Mouse (Mus musculus): ENCODE results near the gene Ypel4. TPM values are rescaled to one million over a fixed set of nuclear protein-coding genes. Genes with fewer than 3 reads are reported as not detected.

Ypel4 gene
- polyA plus RNA-seq, 1 experiment from 2014 or later, result 49.8 TPM

DNA sequence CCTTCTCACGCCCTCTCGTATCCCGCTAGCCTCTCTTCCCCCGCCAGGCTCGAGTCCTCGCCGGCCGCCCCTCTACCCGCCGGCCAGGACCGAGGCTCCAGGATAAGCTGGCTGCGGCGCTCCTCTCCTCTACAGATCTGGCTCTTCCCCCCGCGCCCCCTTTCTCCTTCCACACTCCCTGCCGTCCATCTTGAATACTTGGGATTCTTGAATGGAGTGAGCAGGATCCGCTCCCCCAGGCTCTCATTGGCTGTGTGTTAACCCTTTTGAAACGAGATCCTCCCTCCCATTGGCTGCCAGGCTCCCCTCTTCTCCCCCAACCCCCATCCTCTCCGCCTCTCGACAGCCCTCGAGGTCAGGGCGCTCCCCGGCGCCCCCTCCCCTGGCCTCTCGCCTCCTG is 9.7 kb downstream of the Ypel4 start, which contains the start of gene Gm19426:
Gm19426 (minus strand) TSS at position 95 of the 400 bp plus-strand sequence.
- Histone ChIP-seq H3K27ac (peak within 1 kb of the TSS; percentile 90), H3K36me3 (peaks cover 35% of the 10 kb centered on the region), H3K4me1 (peaks cover 70% of the 10 kb centered on the region), H3K27me3 (replicated peaks) (peaks cover 15% of the 10 kb centered on the region; the same call in 1 of the 2 replicates), H3K9me3 (replicated peaks) (no peaks in the 10 kb centered on the region), H3K4me2 (peak within 1 kb of the TSS; percentile 89), H3K9ac (peak within 1 kb of the TSS; percentile 90), H3K4me3 (peak within 1 kb of the TSS; percentile 76)
- peak; percentile 82 for ATAC-seq
- 1% methylated on average over 24 of the region's 25 CpGs for WGBS (ENCODE audit: insufficient replicate concordance)

DNA sequence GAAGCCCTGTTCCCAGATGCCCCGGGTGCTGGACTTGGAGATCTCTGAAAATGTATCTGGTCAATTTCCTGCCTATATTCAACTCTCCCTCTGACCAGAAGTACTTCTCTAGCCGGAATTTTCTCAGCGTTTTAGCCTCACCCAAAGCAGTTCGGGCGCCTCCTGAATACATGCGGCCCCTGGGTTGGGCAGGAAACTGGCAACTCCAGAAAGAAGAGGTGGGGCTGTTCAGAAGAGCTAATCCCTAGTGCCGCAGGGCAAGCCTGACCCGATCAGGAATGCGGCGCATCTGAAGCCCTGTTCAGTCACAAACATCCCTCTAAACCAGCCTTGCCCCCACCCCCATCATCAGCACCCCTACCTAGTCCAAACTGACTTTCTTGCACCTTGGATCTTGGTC is 10.3 kb downstream of the Ypel4 start:
- H3K27me3 ChIP-seq (replicated peaks), result peaks cover 15% of the 10 kb centered on the region; the same call in 1 of the 2 replicates
- WGBS (ENCODE audit: insufficient replicate concordance), result 8% methylated on average over 10 of the region's 10 CpGs
- peak overlapping the region; percentile 76 for H3K4me3 ChIP-seq
- H3K4me1 ChIP-seq, result peaks cover 64% of the 10 kb centered on the region
- H3K9me3 ChIP-seq (replicated peaks), result no peaks in the 10 kb centered on the region
- peak overlapping the region; percentile 90 for H3K9ac ChIP-seq
- peak overlapping the region; percentile 89 for H3K4me2 ChIP-seq
- H3K27ac ChIP-seq, result peak overlapping the region; percentile 90
- peak; percentile 45; the same call in 1 of the 2 replicates for ATAC-seq
- H3K36me3 ChIP-seq, result peaks cover 30% of the 10 kb centered on the region

DNA sequence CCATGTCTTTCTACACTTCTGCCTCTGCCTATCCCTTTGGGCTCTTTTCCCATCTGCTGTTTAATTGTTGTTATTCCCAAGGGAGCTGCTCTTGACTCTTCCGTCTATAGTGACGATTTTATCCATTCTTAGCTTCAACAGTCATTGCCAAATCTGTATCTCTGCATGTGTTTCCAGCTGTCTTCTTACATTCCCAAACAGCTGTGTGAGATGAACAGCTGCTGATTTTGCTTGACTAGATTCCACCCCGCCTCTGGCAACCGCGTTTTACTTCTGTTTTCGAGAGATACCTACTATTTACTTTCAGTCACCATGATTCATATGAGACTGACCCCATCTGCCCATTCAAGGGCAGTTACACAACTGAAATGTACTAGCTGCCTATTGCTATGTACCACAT is 16.3 kb downstream of the Ypel4 start:
- ATAC-seq, result no peak
- H3K9ac ChIP-seq, result no peak overlapping the region
- no peaks in the 10 kb centered on the region for H3K36me3 ChIP-seq
- H3K9me3 ChIP-seq (replicated peaks), result no peaks in the 10 kb centered on the region
- no peak overlapping the region for H3K27ac ChIP-seq
- no peak overlapping the region for H3K4me2 ChIP-seq
- H3K4me1 ChIP-seq, result peaks cover 9% of the 10 kb centered on the region
- WGBS (ENCODE audit: insufficient replicate concordance), result 65% methylated on average over 6 of the region's 6 CpGs
- H3K4me3 ChIP-seq, result no peak overlapping the region
- peaks cover 19% of the 10 kb centered on the region for H3K27me3 ChIP-seq (replicated peaks)

DNA sequence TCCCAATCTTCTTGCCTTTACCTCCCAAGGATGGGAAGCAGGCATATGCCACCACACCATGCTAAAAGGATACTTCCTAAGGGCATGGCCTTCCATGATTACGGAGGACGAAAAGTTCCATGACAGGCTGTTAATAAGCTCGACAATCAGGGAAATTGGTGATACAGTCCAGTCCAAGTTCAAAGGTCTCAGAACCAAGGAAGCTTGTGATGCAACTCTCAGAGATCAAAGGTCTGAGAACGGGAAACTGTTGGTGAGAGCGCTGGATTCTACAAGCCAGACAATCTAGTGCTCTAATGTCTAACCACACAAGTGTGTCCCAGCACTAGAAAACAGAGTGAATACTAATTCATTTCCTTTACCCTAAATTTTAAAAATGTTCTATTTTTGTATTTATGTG is 22.4 kb downstream of the Ypel4 start:
- Histone ChIP-seq H3K4me2 (no peak overlapping the region), H3K27me3 (replicated peaks) (peaks cover 4% of the 10 kb centered on the region; the same call in 1 of the 2 replicates), H3K4me3 (no peak overlapping the region), H3K27ac (no peak overlapping the region), H3K36me3 (no peaks in the 10 kb centered on the region), H3K4me1 (peaks cover 5% of the 10 kb centered on the region; the same call in 1 of the 2 replicates), H3K9ac (no peak overlapping the region), H3K9me3 (replicated peaks) (no peaks in the 10 kb centered on the region)
- no peak for ATAC-seq
- 68% methylated on average over 5 of the region's 5 CpGs for WGBS (ENCODE audit: insufficient replicate concordance)

DNA sequence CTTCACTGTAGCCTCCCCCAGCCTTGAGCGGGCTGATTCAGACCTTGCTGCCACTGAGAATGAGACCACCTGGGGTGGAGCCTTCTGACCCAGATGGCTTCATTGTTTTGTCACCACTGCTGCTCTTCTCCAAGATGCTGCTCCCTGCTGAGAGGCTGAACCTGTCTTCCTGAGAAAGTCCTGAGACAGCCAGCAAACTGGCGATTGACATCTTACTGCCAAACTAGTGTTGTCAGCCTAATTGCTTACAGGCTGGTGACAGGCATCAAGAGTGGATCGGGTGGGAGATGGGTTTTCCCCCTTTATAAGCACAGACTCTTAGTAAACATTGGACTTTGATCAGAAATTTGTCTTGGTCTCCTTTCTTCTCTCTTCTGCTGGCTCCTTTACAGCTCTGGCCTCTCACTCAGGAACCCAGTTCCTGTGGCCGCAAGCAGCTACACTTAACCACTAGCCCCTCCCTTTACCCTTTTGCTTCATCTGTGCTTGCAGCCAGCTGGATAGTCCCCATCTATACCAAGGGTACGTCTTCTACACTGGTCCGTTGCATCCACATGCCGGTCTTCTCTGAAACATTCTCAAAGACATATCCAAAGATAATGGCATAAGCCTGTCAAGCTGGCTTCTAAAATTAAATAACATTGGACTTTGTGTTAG is 23.3 kb downstream of the Ypel4 start:
- H3K4me1 ChIP-seq, result peaks cover 5% of the 10 kb centered on the region; the same call in 1 of the 2 replicates
- H3K36me3 ChIP-seq, result no peaks in the 10 kb centered on the region
- no peaks in the 10 kb centered on the region for H3K9me3 ChIP-seq (replicated peaks)
- no peak overlapping the region for H3K4me3 ChIP-seq
- peaks cover 8% of the 10 kb centered on the region; the same call in 1 of the 2 replicates for H3K27me3 ChIP-seq (replicated peaks)
- no peak overlapping the region for H3K9ac ChIP-seq
- ATAC-seq, result no peak
- 60% methylated on average over 7 of the region's 7 CpGs for WGBS (ENCODE audit: insufficient replicate concordance)
- no peak overlapping the region for H3K27ac ChIP-seq
- H3K4me2 ChIP-seq, result no peak overlapping the region

DNA sequence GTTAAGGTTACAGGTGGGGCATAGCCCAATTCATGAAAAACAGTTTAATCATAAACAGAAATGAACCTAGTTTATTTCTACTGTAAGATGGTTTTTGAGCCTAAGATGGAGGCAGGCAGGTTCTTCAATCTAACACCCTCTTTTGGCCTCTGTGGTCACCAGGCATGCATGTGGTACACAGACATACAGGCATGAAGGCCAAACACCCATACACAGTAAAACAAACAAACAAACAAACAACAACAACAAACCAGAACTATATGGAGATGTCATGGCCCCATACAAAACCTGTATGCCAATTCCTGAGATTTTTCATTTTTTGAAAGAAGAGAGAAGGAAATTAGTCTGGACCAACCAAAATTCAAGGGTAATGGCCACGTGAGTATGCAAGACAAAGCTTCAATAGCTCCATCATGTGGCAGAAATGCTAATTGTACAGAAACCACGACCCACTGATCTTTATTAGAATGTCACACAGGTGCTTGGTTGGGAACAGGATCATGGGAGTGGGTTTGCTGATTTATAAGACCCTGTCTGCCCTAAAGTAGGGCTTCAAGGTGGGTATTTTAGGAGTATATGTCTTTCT is 24.8 kb downstream of the Ypel4 start:
- H3K9me3 ChIP-seq (replicated peaks), result no peaks in the 10 kb centered on the region
- H3K4me2 ChIP-seq, result no peak overlapping the region
- H3K4me1 ChIP-seq, result peaks cover 5% of the 10 kb centered on the region; the same call in 1 of the 2 replicates
- no peak overlapping the region for H3K27ac ChIP-seq
- 4% methylated on average over 2 of the region's 2 CpGs for WGBS (ENCODE audit: insufficient replicate concordance)
- no peak overlapping the region for H3K9ac ChIP-seq
- H3K4me3 ChIP-seq, result no peak overlapping the region
- H3K36me3 ChIP-seq, result no peaks in the 10 kb centered on the region
- H3K27me3 ChIP-seq (replicated peaks), result peaks cover 23% of the 10 kb centered on the region; the same call in 1 of the 2 replicates
- 0 out of 2 replicates have a peak, but pooled peaks have one; percentile 40 for ATAC-seq

DNA sequence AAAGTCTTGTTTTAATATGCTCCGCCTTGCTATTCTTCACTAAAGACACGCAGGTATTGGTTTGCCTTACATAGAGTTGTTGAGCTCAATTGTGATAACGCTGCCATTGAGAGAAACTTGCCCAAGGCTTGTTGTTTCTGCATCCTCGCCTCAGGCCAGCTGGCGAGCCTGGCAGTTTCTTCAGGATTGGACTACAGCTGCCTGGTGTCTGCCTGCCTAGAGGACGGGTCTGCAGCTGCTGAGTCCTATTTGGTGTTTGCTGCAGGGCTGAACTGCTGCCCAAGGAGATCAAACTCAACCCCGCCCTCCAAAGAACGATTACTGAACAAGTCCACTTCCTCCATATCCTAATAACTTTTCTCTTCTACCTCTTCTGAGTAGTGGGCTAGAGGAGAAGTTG is 26.9 kb downstream of the Ypel4 start:
- peaks cover 5% of the 10 kb centered on the region; the same call in 1 of the 2 replicates for H3K4me1 ChIP-seq
- no peak overlapping the region for H3K4me2 ChIP-seq
- peaks cover 37% of the 10 kb centered on the region; the same call in 1 of the 2 replicates for H3K27me3 ChIP-seq (replicated peaks)
- ATAC-seq, result no peak
- no peaks in the 10 kb centered on the region for H3K36me3 ChIP-seq
- H3K9ac ChIP-seq, result no peak overlapping the region
- no peaks in the 10 kb centered on the region for H3K9me3 ChIP-seq (replicated peaks)
- WGBS (ENCODE audit: insufficient replicate concordance), result 65% methylated on average over 8 of the region's 8 CpGs
- H3K4me3 ChIP-seq, result no peak overlapping the region
- H3K27ac ChIP-seq, result no peak overlapping the region

DNA sequence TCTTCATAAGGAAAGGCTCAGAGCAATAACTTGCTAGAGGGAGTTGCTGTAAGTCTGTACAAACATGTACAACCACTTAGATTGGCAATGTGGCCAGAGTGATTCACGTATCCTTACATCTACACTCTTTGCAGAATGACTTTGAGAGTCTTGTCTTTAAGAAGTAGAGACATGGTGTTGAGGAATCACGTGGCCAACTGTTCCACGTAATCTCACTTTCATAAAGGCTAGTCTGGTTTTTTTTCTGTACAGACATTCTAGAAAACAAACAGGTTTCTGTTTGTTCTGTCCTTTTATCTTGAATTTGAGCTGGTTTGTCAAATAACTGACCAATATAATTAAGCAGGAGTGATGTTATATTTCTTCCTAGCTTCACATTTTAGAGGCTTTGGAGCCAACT is 27.5 kb downstream of the Ypel4 start:
- H3K27me3 ChIP-seq (replicated peaks), result peaks cover 37% of the 10 kb centered on the region; the same call in 1 of the 2 replicates
- no peaks in the 10 kb centered on the region for H3K9me3 ChIP-seq (replicated peaks)
- H3K4me1 ChIP-seq, result peaks cover 5% of the 10 kb centered on the region; the same call in 1 of the 2 replicates
- no peak overlapping the region for H3K27ac ChIP-seq
- ATAC-seq, result no peak
- H3K4me3 ChIP-seq, result no peak overlapping the region
- no peaks in the 10 kb centered on the region for H3K36me3 ChIP-seq
- no peak overlapping the region for H3K4me2 ChIP-seq
- WGBS (ENCODE audit: insufficient replicate concordance), result 67% methylated on average over 3 of the region's 3 CpGs
- H3K9ac ChIP-seq, result no peak overlapping the region

DNA sequence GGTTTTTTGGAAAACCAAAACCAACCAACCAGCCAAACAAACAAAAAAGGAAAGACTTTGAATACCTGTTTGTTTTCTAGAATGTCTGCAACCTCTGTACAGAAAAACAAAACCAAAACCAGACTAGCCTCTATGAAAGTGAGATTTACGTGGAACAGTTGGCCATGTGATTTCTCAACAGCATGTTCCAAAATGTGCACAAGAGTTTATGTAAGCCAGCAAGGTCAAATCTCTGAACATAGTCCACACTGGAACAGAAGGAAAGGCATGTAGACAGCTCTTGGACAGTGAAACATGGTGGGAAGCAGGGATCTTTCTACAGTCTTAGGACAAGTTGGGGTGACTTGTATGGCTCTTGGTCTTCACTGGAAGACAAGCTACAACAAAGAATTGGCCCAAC is 28.0 kb downstream of the Ypel4 start:
- WGBS (ENCODE audit: insufficient replicate concordance), result 68% methylated on average over 1 of the region's 1 CpGs
- Histone ChIP-seq H3K27me3 (replicated peaks) (peaks cover 41% of the 10 kb centered on the region; the same call in 1 of the 2 replicates), H3K4me2 (no peak overlapping the region), H3K4me1 (peaks cover 2% of the 10 kb centered on the region; the same call in 1 of the 2 replicates), H3K9me3 (replicated peaks) (no peaks in the 10 kb centered on the region), H3K27ac (no peak overlapping the region), H3K4me3 (no peak overlapping the region), H3K9ac (no peak overlapping the region), H3K36me3 (no peaks in the 10 kb centered on the region)
- ATAC-seq, result no peak

DNA sequence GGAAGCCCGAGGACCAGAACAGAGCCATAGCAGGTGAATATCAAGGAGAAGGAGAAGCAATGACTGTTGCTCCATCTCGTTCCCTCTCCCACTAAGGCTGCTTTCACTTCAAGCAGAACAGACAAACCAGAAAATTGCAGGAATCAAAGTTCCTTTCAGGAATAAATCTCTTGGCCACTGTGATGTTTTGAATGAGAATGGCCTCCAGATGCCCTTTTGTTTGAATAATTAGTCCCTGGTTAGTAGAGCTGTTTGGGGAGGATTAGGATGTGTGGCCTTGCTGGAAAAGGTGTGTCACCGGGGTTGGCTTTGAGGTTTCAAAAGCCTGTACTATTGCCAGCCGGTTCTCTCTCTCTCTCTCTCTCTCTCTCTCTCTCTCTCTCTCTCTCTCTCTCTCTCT is 28.4 kb downstream of the Ypel4 start:
- H3K27ac ChIP-seq, result no peak overlapping the region
- no peaks in the 10 kb centered on the region for H3K4me1 ChIP-seq
- no peak overlapping the region for H3K4me3 ChIP-seq
- ATAC-seq, result no peak
- 41% methylated on average over 4 of the region's 4 CpGs for WGBS (ENCODE audit: insufficient replicate concordance)
- H3K27me3 ChIP-seq (replicated peaks), result peaks cover 42% of the 10 kb centered on the region; the same call in 1 of the 2 replicates
- no peaks in the 10 kb centered on the region for H3K9me3 ChIP-seq (replicated peaks)
- H3K9ac ChIP-seq, result no peak overlapping the region
- H3K36me3 ChIP-seq, result no peaks in the 10 kb centered on the region
- H3K4me2 ChIP-seq, result no peak overlapping the region

DNA sequence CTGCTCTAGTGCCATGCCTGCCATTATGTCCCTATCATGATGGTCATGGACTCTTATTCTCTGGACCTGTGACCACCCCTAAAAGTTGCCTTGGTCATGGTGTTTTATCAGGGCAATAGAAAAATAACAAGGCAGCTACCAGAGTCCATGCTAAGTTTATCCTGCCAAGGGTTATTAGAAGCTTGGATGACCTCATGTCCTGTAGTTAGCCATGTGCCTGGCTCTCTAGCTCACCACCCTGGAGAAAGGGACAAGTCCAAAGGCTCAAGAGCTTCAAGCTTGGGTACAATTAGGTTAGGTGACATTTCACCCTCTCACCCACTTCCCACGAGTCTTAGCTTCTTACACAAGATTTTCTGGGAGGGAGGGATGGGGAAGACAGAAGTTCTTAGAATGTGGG is 29.0 kb downstream of the Ypel4 start:
- no peak overlapping the region for H3K4me3 ChIP-seq
- H3K4me1 ChIP-seq, result no peaks in the 10 kb centered on the region
- H3K4me2 ChIP-seq, result no peak overlapping the region
- no peak overlapping the region for H3K27ac ChIP-seq
- WGBS (ENCODE audit: insufficient replicate concordance), result 17% methylated on average over 1 of the region's 1 CpGs
- peaks cover 42% of the 10 kb centered on the region; the same call in 1 of the 2 replicates for H3K27me3 ChIP-seq (replicated peaks)
- no peak overlapping the region for H3K9ac ChIP-seq
- no peak for ATAC-seq
- no peaks in the 10 kb centered on the region for H3K9me3 ChIP-seq (replicated peaks)
- H3K36me3 ChIP-seq, result no peaks in the 10 kb centered on the region

DNA sequence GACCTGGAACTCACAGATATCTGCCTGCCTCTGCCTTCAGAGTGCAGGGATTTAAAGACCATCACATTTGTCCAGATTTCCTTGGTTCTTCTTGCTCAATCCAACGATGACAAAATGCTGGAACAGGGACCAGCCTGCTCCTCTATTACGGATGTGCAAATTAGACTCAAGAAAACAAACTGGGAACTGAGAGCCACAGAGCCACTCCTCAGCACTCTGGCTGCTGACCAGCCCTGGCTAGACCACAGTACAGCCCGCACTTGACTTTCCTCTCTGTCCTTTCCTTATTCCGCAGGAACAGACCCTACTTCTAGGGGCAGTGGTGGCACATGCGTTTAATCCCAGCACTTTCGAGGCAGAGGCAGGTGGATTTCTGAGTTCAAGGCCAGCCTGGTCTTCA is 36.6 kb downstream of the Ypel4 start:
- Histone ChIP-seq H3K4me3 (no peak overlapping the region), H3K9me3 (replicated peaks) (no peaks in the 10 kb centered on the region), H3K27ac (no peak overlapping the region), H3K9ac (no peak overlapping the region), H3K4me1 (peaks cover 8% of the 10 kb centered on the region), H3K36me3 (0 out of 2 replicates have a peak, but pooled peaks cover 3% of the 10 kb centered on the region), H3K27me3 (replicated peaks) (peaks cover 58% of the 10 kb centered on the region), H3K4me2 (no peak overlapping the region)
- ATAC-seq, result no peak
- WGBS (ENCODE audit: insufficient replicate concordance), result 52% methylated on average over 6 of the region's 6 CpGs
